Mouse (Mus musculus): Measurements from ENCODE around the gene Dnajb4. TPM values are rescaled to one million over a fixed set of nuclear protein-coding genes. Genes with fewer than 3 reads are reported as not detected.
A peak's percentile ranks its signal among the peaks of the same experiment; 100 is the strongest.
"Not testable (repeated sequence)": the region's sequence is repeated elsewhere in the genome, so short reads cannot be mapped to it uniquely, and the experiment has no call there.

Dnajb4 gene
- polyA plus RNA-seq, 1 experiment from 2014 or later = 37.5 TPM

DNA sequence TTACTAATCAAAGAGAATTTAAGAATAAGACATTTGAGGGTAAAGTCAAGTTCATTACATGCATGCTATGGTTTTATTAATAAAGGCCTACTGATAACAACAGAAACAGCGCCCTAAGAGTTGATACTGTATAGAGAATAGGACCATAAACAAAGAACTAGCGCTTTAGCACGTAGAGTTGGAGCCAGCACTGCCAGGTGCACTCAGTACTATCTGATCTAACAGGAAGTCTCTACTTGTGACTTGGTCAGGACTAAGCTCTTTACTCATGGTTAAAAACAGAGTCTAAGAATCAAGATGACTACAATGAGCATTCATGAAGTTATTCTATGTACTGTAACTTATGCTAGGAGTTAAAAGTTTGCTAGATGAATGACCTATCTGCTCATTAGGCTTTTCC is 5.5 kb downstream of the Dnajb4 start:
- ATAC-seq (ENCODE audit: low FRiP score) = no peak
- Histone ChIP-seq H3K27me3 (no peaks in the 10 kb centered on the region), H3K4me2 (no peak overlapping the region), H3K9ac (no peak overlapping the region), H3K4me3 (no peak overlapping the region), H3K4me1 (replicated peaks) (peaks cover 10% of the 10 kb centered on the region), H3K36me3 (0 out of 2 replicates have a peak, but pooled peaks cover 5% of the 10 kb centered on the region), H3K27ac (no peak overlapping the region), H3K9me3 (no peaks in the 10 kb centered on the region)
- WGBS = 88% methylated on average over 3 of the region's 3 CpGs

DNA sequence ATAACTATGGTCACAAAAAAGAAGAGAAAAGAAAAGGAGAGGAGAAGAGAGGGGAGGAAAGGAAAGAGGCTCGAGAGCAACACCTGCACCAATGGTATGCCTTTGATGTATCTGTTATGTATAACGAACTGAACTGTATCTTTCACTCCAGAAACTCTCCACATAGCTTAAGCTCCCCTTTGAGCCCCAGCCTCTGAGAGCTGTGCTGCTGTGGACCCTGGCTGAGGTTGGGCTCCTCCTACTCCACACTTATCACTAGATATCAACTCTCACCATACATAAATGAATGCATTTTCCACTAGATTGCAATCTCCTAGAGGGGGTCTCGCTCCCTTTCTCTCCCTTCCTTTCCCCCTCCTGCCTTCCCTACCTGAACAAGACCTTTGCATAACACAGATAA is 6.1 kb downstream of the Dnajb4 start:
- no peaks in the 10 kb centered on the region for H3K27me3 ChIP-seq
- no peak overlapping the region for H3K4me3 ChIP-seq
- peaks cover 7% of the 10 kb centered on the region for H3K4me1 ChIP-seq (replicated peaks)
- no peak overlapping the region for H3K27ac ChIP-seq
- H3K9me3 ChIP-seq = no peaks in the 10 kb centered on the region
- WGBS = 78% methylated on average over 3 of the region's 3 CpGs
- H3K36me3 ChIP-seq = 0 out of 2 replicates have a peak, but pooled peaks cover 5% of the 10 kb centered on the region
- no peak overlapping the region for H3K9ac ChIP-seq
- no peak overlapping the region for H3K4me2 ChIP-seq
- no peak for ATAC-seq (ENCODE audit: low FRiP score)

DNA sequence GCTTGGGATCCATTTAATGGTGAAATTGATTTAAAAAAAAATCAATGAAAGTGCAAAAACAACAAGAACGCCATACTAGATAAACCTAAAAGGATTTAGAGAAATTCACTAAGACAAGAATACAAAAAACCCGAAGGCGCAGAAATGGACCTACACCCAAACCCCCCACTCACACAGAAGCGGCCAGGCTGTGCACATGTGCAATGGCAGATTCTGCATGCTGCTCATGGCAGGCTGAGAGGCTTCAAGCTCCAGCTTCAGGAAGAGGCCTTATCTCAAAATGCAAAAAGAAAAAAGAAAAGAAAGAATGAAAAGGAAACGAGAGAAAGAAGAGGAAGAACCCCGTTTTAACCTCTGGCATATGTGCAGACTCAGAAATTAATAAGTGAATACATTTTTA is 6.7 kb downstream of the Dnajb4 start:
- 92% methylated on average over 6 of the region's 6 CpGs for WGBS
- no peaks in the 10 kb centered on the region for H3K27me3 ChIP-seq
- no peak overlapping the region for H3K27ac ChIP-seq
- ATAC-seq (ENCODE audit: low FRiP score) = no peak
- 0 out of 2 replicates have a peak, but pooled peaks cover 5% of the 10 kb centered on the region for H3K36me3 ChIP-seq
- no peak overlapping the region for H3K4me2 ChIP-seq
- peaks cover 3% of the 10 kb centered on the region for H3K4me1 ChIP-seq (replicated peaks)
- no peaks in the 10 kb centered on the region for H3K9me3 ChIP-seq
- H3K9ac ChIP-seq = no peak overlapping the region
- H3K4me3 ChIP-seq = no peak overlapping the region

DNA sequence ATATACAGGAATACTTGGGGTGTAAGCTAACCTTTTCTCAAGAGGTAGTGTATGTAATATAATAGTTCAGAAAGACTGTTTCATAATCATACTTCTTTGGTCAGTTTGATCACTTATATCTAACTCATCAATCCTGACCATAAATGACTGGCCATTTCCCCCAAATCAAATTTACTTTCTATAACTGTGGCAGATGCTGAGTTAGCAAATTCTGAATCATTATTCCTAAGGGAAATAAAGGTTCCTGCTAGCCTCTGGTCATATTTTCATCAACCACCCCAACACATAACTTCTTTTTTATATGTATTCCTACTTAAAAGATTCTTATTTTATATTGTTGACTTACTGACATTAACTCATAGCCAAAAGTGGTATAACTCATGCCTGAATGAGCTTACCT is 7.2 kb downstream of the Dnajb4 start:
- Histone ChIP-seq H3K4me1 (replicated peaks) (no peaks in the 10 kb centered on the region), H3K9ac (no peak overlapping the region), H3K4me3 (no peak overlapping the region), H3K4me2 (no peak overlapping the region), H3K27me3 (no peaks in the 10 kb centered on the region), H3K9me3 (no peaks in the 10 kb centered on the region), H3K36me3 (0 out of 2 replicates have a peak, but pooled peaks cover 5% of the 10 kb centered on the region), H3K27ac (no peak overlapping the region)
- ATAC-seq (ENCODE audit: low FRiP score) = no peak

DNA sequence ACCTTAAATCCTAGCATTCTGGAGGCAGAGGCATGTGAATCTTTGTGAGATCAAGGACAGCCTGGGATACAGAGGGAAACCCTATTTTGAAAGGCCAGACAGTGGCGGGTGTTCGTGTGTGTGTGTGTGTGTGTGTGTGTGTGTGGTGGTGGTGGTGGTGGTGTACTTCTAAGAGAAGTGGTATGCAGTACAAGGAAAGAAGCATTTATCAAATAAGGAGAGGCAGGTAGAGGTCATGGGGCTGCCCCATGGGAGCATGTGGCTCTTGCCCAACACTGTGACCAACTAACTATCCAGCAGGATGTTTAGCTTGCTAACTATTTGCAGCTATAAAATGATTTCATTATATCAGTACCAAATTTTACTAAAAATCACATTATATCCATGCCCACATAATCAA is 8.5 kb downstream of the Dnajb4 start:
- Histone ChIP-seq H3K4me1 (replicated peaks) (no peaks in the 10 kb centered on the region), H3K27me3 (no peaks in the 10 kb centered on the region), H3K9ac (no peak overlapping the region), H3K36me3 (no peaks in the 10 kb centered on the region), H3K9me3 (no peaks in the 10 kb centered on the region), H3K27ac (no peak overlapping the region), H3K4me3 (no peak overlapping the region), H3K4me2 (no peak overlapping the region)
- 91% methylated on average over 2 of the region's 2 CpGs for WGBS
- ATAC-seq (ENCODE audit: low FRiP score) = no peak

DNA sequence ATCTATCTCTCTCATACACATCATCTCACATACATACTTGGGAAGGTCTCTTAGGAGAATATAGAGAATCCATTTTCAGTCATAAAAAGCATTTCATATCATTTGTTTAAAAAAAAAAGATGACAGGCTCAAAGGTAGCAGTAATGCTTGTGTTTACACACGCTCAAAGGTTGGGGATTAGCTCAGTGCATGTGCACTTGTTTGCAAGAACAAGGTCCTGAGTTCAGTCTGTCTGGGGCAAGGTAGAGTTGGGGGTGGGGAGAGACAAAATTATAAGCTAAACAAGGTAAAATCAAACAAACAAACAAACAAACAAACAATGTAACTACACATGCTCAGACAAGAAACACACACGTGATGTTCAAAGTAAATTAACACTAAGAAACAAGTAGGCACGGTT is 8.9 kb downstream of the Dnajb4 start:
- ATAC-seq (ENCODE audit: low FRiP score) = no peak
- 93% methylated on average over 3 of the region's 3 CpGs for WGBS
- no peak overlapping the region for H3K4me3 ChIP-seq
- no peak overlapping the region for H3K4me2 ChIP-seq
- no peak overlapping the region for H3K9ac ChIP-seq
- H3K4me1 ChIP-seq (replicated peaks) = no peaks in the 10 kb centered on the region
- no peaks in the 10 kb centered on the region for H3K36me3 ChIP-seq
- H3K27me3 ChIP-seq = no peaks in the 10 kb centered on the region
- no peaks in the 10 kb centered on the region for H3K9me3 ChIP-seq
- no peak overlapping the region for H3K27ac ChIP-seq

DNA sequence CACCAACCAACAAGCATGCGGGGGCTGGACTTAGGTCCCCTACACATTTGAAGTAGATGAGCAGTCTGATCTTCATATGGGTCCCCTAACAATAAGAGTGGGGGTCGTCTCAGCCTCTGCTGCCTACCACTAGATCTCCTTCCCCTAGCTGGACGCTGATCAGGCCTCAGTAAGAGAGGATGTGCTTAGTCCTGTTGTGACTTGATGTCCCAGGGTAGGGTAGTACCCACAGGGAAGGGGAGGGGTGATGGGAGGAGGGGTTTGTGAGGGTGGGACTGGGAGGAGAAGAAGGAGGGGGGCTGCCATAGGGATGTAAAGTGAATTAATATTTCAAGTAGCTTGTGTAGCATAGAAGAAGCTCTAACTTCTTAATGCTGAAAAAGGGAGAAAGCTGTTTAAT is 11.0 kb downstream of the Dnajb4 start:
- H3K4me1 ChIP-seq (replicated peaks) = no peaks in the 10 kb centered on the region
- 68% methylated on average over 3 of the region's 3 CpGs for WGBS
- H3K36me3 ChIP-seq = no peaks in the 10 kb centered on the region
- H3K27ac ChIP-seq = no peak overlapping the region
- no peak for ATAC-seq (ENCODE audit: low FRiP score)
- no peaks in the 10 kb centered on the region for H3K27me3 ChIP-seq
- no peak overlapping the region for H3K4me3 ChIP-seq
- no peak overlapping the region for H3K9ac ChIP-seq
- no peaks in the 10 kb centered on the region for H3K9me3 ChIP-seq
- H3K4me2 ChIP-seq = no peak overlapping the region

DNA sequence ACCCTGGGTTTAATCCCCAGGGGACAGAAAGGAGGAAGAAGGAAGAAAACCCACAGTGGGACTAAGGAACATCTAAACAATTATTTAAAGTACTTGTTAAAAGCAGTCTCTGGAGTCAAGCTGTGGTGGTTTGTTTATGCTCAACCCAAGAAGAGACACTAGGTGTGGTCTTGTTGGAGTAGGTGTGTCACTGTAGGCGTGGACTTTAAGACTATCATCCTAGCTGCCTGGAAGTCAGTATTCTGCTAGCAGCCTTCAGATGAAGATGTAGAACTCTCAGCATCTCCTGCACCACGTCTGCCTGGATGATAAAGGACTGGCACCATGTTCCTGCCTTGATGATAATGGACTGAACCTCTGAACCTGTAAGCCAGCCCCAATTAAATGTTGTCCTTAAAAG is 12.9 kb downstream of the Dnajb4 start:
- H3K9me3 ChIP-seq; H3K4me3 ChIP-seq; H3K27ac ChIP-seq; H3K4me1 ChIP-seq (replicated peaks); H3K36me3 ChIP-seq; H3K9ac ChIP-seq; ATAC-seq (ENCODE audit: low FRiP score); H3K4me2 ChIP-seq; H3K27me3 ChIP-seq: not testable (repeated sequence)
- WGBS = 49% methylated on average over 2 of the region's 2 CpGs

DNA sequence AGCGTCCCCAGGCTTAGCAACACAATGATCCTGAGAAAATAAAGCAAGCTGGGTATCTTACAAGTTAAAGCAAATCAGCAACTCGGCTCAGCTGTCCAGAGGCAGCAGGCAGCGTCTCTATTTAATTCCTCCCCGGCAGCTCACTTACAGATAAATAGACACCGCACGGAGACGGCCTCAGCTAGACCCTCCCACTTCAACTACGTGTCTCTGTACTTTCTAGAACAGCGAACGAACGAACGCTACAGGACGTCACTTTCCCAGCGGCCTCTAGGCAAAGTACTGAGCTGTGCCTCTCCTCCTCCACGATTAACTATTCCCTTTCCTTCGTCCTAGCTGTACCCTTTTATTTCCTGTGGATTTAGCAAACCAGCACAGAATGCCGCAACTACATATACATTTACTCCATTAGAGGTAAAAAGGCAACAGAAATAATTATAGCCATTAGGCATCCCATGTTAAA is 16.4 kb downstream of the Dnajb4 start:
- Histone ChIP-seq H3K4me2 (peak overlapping the region; percentile 55), H3K9me3 (no peaks in the 10 kb centered on the region), H3K27me3 (no peaks in the 10 kb centered on the region), H3K27ac (peak overlapping the region; percentile 87), H3K4me1 (replicated peaks) (peaks cover 20% of the 10 kb centered on the region), H3K9ac (peak overlapping the region; percentile 73), H3K4me3 (peak overlapping the region; percentile 52), H3K36me3 (no peaks in the 10 kb centered on the region)
- 3% methylated on average over 17 of the region's 17 CpGs for WGBS
- ATAC-seq (ENCODE audit: low FRiP score) = peak; percentile 99

DNA sequence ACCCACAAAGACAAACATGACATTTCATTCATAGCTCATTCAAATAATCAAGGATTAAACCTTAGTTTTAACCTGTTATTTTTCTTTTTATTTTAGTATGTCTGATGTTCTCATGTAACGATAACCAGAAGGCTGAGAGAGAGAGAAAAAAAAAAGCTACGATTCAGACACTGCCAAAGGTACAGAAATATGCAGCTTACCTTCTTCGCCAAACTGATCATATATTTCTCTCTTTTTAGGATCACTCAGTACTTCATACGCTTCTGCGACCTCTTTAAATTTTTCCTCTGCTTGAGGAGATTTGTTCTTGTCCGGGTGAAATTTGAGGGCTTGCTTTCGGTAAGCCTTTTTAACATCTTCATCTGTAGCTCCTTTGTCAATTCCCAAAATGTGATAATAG is 16.9 kb downstream of the Dnajb4 start:
- H3K27me3 ChIP-seq = no peaks in the 10 kb centered on the region
- no peaks in the 10 kb centered on the region for H3K36me3 ChIP-seq
- H3K9me3 ChIP-seq = no peaks in the 10 kb centered on the region
- H3K27ac ChIP-seq = peak overlapping the region; percentile 87
- H3K4me3 ChIP-seq = peak overlapping the region; percentile 52
- peak overlapping the region; percentile 73 for H3K9ac ChIP-seq
- WGBS = 21% methylated on average over 7 of the region's 7 CpGs
- peaks cover 20% of the 10 kb centered on the region for H3K4me1 ChIP-seq (replicated peaks)
- ATAC-seq (ENCODE audit: low FRiP score) = no peak
- H3K4me2 ChIP-seq = peak overlapping the region; percentile 55

DNA sequence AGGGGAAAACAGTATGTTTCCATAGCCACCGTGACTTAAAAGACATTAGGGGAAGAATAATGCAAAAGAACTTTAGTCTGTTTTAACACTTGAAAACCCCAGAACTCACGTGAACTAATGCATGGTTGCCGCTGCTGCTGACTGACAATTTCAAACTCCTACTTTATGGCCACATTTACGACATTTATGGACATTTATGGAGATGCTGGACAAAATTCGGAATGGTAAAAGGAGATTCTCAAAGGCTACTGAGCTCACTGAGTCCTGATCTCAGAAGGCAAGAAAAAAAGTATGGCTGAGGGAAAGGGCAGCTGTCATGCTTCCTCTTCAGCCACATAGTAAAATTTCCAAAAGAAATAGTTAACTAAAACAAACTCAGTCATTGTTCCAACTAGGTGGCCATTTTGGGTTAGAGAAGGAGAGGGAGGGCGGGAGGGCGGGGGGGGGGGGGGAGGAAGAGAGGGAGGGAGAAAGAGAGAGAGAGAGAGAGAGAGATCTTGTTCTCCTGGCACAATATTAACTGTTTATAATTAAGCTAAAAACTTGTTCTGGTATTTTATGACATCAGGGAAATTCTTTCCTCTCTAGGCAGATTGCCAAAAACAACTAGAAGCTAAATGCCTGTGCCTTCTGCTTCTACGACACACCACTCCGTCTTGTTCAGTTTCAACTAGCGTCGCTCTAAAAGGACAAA is 17.7 kb downstream of the Dnajb4 start:
- no peaks in the 10 kb centered on the region for H3K36me3 ChIP-seq
- no peaks in the 10 kb centered on the region for H3K27me3 ChIP-seq
- H3K27ac ChIP-seq = 0 out of 2 replicates have a peak overlapping the region, but pooled peaks have one; percentile 3
- H3K4me2 ChIP-seq = peak overlapping the region; percentile 57
- no peaks in the 10 kb centered on the region for H3K9me3 ChIP-seq
- peak overlapping the region; percentile 61 for H3K9ac ChIP-seq
- WGBS = 43% methylated on average over 10 of the region's 11 CpGs
- H3K4me3 ChIP-seq = peak overlapping the region; percentile 36
- ATAC-seq (ENCODE audit: low FRiP score) = no peak
- H3K4me1 ChIP-seq (replicated peaks) = peaks cover 20% of the 10 kb centered on the region

DNA sequence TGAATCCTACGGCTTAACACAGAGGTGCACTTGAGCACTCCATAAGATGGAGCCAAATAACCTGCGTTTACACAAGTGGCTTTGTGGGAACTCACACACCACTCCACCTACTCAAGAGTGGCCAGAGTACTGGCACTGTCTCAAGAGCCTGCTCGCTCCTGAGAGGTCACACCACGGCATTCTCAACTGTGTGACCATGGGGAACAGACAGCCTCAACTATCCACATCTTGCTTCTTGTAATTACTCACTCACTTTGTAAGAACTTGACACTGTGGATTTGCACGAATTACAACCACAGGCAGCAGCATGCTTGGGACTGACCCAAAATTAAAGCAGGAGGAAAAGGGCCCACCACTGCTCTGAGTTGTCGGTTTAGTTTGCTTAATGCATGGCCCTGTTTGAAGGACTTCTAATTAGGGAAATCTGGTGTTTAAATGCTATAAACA is 18.3 kb downstream of the Dnajb4 start:
- peaks cover 20% of the 10 kb centered on the region for H3K4me1 ChIP-seq (replicated peaks)
- no peaks in the 10 kb centered on the region for H3K36me3 ChIP-seq
- H3K9ac ChIP-seq = peak overlapping the region; percentile 61
- H3K27ac ChIP-seq = 0 out of 2 replicates have a peak overlapping the region, but pooled peaks have one; percentile 3
- peak overlapping the region; percentile 57 for H3K4me2 ChIP-seq
- H3K27me3 ChIP-seq = no peaks in the 10 kb centered on the region
- ATAC-seq (ENCODE audit: low FRiP score) = 0 out of 2 replicates have a peak, but pooled peaks have one; percentile 4
- peak overlapping the region; percentile 36 for H3K4me3 ChIP-seq
- no peaks in the 10 kb centered on the region for H3K9me3 ChIP-seq
- WGBS = 44% methylated on average over 6 of the region's 6 CpGs
